Mouse (Mus musculus) neural tube, postnatal 0 days (tissue): ENCODE results near the gene Gm14406. TPM values are rescaled to one million over a fixed set of nuclear protein-coding genes. Genes with fewer than 3 reads are reported as not detected.

ENCODE experiments used
- polyA plus RNA-seq: library from polyadenylated mRNA; unstranded; fragments of >200 nt; fragmentation: Nextera tagmentation; extraction: Ambion mirVana; gene quantifications from 2 replicates; pipeline ENCODE4 v1.2.1, GENCODE M21; 2015

Gm14406 gene
- not detected in 2 replicates for polyA plus RNA-seq

GRCm38 (mm10) chr2:177577998-177578397 is at the start of gene Gm14406:
TSS of gene Gm14406 (minus strand) at chr2:177578210.

Other genes starting within 250 kb of the Gm14406 start
- 7.3 and 7.8 TPM in 2 replicates for gene Gm14418, start 179.9 kb downstream of the Gm14406 start, polyA plus RNA-seq
- gene Zfp970, start 113.5 kb downstream of the Gm14406 start, polyA plus RNA-seq, result 3.5 and 4.0 TPM in 2 replicates
- 1.8 and 3.0 TPM in 2 replicates for gene Gm14403, start 80.0 kb downstream of the Gm14406 start, polyA plus RNA-seq
- 4.0 and 5.5 TPM in 2 replicates for gene Gm14322, start 181.1 kb upstream of the Gm14406 start, polyA plus RNA-seq